Mouse (Mus musculus) heart, postnatal 0 days (tissue): Measurements from ENCODE around the gene Mcm6. TPM values are rescaled to one million over a fixed set of nuclear protein-coding genes. Genes with fewer than 3 reads are reported as not detected.

ENCODE experiments used
- ATAC-seq: fragments of 200-750 bp; cut with Nextera tagmentation; 2 replicates; pipeline ENCODE4 v1.8.0; 2017; ENCODE audit warnings: low read depth, moderate number of reproducible peaks, moderate library complexity; ENCODE audit not compliant: insufficient read depth
- DNase-seq: peaks from one replicate; pipeline ENCODE4 v3.0.0-alpha.2; 2016; ENCODE audit warnings: low spot score
- H3K27ac ChIP-seq: fragments of 300-500 bp; sonication (generic); 2 replicates; pipeline ENCODE4 v1.5.1; 2014; ENCODE audit warnings: low read depth, mild to moderate bottlenecking
- H3K27me3 ChIP-seq: fragments of 300-500 bp; sonication (generic); 2 replicates; pipeline ENCODE4 v1.6.1; 2014; ENCODE audit warnings: low read length, mixed read lengths; ENCODE audit not compliant: control insufficient read depth, insufficient read depth
- H3K36me3 ChIP-seq: fragments of 300-500 bp; sonication (generic); replicated peaks from 2 replicates; pipeline ENCODE4 v1.6.1; 2014; ENCODE audit warnings: low read length, mixed read lengths; ENCODE audit not compliant: control insufficient read depth, insufficient read depth
- H3K4me1 ChIP-seq: fragments of 300-500 bp; sonication (generic); 2 replicates; pipeline ENCODE4 v1.6.1; 2014; ENCODE audit warnings: antibody characterized with exemption; ENCODE audit not compliant: control insufficient read depth, insufficient read depth
- H3K4me2 ChIP-seq: fragments of 300-500 bp; sonication (generic); 2 replicates; pipeline ENCODE4 v1.6.1; 2014; ENCODE audit warnings: low read depth, mild to moderate bottlenecking, low read length, moderate library complexity
- H3K4me3 ChIP-seq: fragments of 300-500 bp; sonication (generic); 2 replicates; pipeline ENCODE4 v1.5.1; 2014; ENCODE audit warnings: low read depth, low read length
- H3K9ac ChIP-seq: fragments of 300-500 bp; sonication (generic); replicated peaks from 2 replicates; pipeline ENCODE4 v1.6.1; 2014; ENCODE audit warnings: low read depth, low read length, mixed read lengths
- H3K9me3 ChIP-seq: fragments of 300-500 bp; sonication (generic); replicated peaks from 2 replicates; pipeline ENCODE4 v1.6.1; 2016; ENCODE audit warnings: low read length; ENCODE audit not compliant: control insufficient read depth
- CTCF ChIP-seq: IDR thresholded peaks from 2 replicates; pipeline ENCODE4 v1.5.1; 2016; ENCODE audit warnings: antibody characterized with exemption, control low read depth, low read depth
- EP300 ChIP-seq: IDR thresholded peaks from 2 replicates; pipeline ENCODE4 v1.6.1; 2016; ENCODE audit warnings: antibody characterized with exemption, low read depth
- WGBS: fragments of 180-500 bp; shearing (Covaris S2); extraction: QIAGEN DNeasy Blood & Tissue Kit; methylation state at CpG from one replicate; pipeline ENCODE4 v1.1.7; 2014; 5-methylcytosine and 5-hydroxymethylcytosine counted together
- polyA plus RNA-seq: library from polyadenylated mRNA; unstranded; fragments of >200 nt; fragmentation: Nextera tagmentation; extraction: Ambion mirVana; gene quantifications from 2 replicates; pipeline ENCODE4 v1.2.1, GENCODE M21; 2015
- total RNA-seq: library from RNA; depleted of rRNA; stranded (reverse); fragments of >200 nt; gene quantifications from 2 replicates; pipeline ENCODE4 v1.2.3, GENCODE M21; 2014; ENCODE audit warnings: low replicate concordance

Mcm6 gene
- total and polyA plus RNA-seq, 2 experiments from 2014 or later = 39.6 to 85.4 TPM

GRCm38 (mm10) chr1:128309043-128309442 lies 50.4 kb downstream of the Mcm6 start:
- no peaks in the 10 kb centered on the region for H3K27me3 ChIP-seq
- TF ChIP-seq CTCF (no peak), EP300 (no peak)
- no peak for DNase-seq
- H3K4me1 ChIP-seq = no peaks in the 10 kb centered on the region
- ATAC-seq = no peak
- H3K27ac ChIP-seq = no peak overlapping the region
- no peak overlapping the region for H3K4me3 ChIP-seq
- no peaks in the 10 kb centered on the region for H3K36me3 ChIP-seq
- H3K9me3 ChIP-seq = no peaks in the 10 kb centered on the region
- WGBS = 70% methylated on average over 3 of the region's 3 CpGs
- no peak overlapping the region for H3K4me2 ChIP-seq
- no peak overlapping the region for H3K9ac ChIP-seq

DNA sequence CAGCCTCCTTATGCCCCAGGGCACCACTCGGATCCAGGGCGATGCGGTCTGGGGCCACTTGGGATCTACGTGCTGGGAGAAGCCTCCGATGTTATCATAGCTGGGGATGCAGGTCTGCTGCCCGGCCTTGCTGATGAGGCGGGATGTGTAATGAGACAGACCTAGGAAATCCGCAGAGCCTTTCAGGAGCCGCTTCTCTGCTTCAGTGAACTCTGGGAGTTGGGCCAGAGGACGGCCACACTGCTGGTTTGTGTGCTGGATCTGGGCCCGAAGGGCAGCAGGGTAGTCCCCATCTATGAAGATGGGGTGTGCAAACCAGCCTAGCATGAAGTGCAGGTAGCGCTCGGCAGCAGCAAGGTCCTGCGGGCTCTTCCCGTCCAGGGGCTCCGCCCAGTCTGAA lies 55.6 kb downstream of the Mcm6 start:
- 91% methylated on average over 16 of the region's 16 CpGs for WGBS
- no peaks in the 10 kb centered on the region for H3K36me3 ChIP-seq
- H3K4me3 ChIP-seq = no peak overlapping the region
- no peak overlapping the region for H3K9ac ChIP-seq
- ATAC-seq (no peak), DNase-seq (no peak)
- peaks cover 7% of the 10 kb centered on the region; the same call in 1 of the 2 replicates for H3K9me3 ChIP-seq
- H3K4me2 ChIP-seq = no peak overlapping the region
- H3K27me3 ChIP-seq = no peaks in the 10 kb centered on the region
- no peak overlapping the region for H3K27ac ChIP-seq
- TF ChIP-seq EP300 = no peak
- no peak for TF ChIP-seq CTCF
- no peaks in the 10 kb centered on the region for H3K4me1 ChIP-seq

- Histone ChIP-seq H3K9me3 (no peaks in the 10 kb centered on the region), H3K27ac (no peak overlapping the region), H3K4me3 (no peak overlapping the region), H3K27me3 (no peaks in the 10 kb centered on the region), H3K4me1 (no peaks in the 10 kb centered on the region), H3K9ac (no peak overlapping the region), H3K36me3 (no peaks in the 10 kb centered on the region), H3K4me2 (no peak overlapping the region)
- 77% methylated on average over 5 of the region's 5 CpGs for WGBS
- TF ChIP-seq EP300 (no peak), CTCF (no peak)
- DNase-seq = no peak
- ATAC-seq = no peak
Observed at GRCm38 (mm10) chr1:128295717-128296528, 63.5 kb downstream of the Mcm6 start.

- no peak for DNase-seq
- WGBS = 59% methylated on average over 8 of the region's 8 CpGs
- Histone ChIP-seq H3K4me2 (no peak overlapping the region), H3K4me3 (no peak overlapping the region), H3K27me3 (no peaks in the 10 kb centered on the region), H3K9ac (no peak overlapping the region), H3K4me1 (no peaks in the 10 kb centered on the region), H3K36me3 (no peaks in the 10 kb centered on the region), H3K9me3 (no peaks in the 10 kb centered on the region), H3K27ac (no peak overlapping the region)
- no peak for ATAC-seq
- no peak for TF ChIP-seq EP300
- TF ChIP-seq CTCF = no peak
Observed at GRCm38 (mm10) chr1:128295296-128295695, 64.2 kb downstream of the Mcm6 start.

- TF ChIP-seq EP300 = no peak
- no peak for TF ChIP-seq CTCF
- 74% methylated on average over 12 of the region's 12 CpGs for WGBS
- Histone ChIP-seq H3K4me2 (no peak overlapping the region), H3K9ac (no peak overlapping the region), H3K27ac (no peak overlapping the region), H3K9me3 (no peaks in the 10 kb centered on the region), H3K4me1 (no peaks in the 10 kb centered on the region), H3K4me3 (no peak overlapping the region), H3K36me3 (no peaks in the 10 kb centered on the region), H3K27me3 (no peaks in the 10 kb centered on the region)
- ATAC-seq (no peak), DNase-seq (no peak)
Observed at GRCm38 (mm10) chr1:128293524-128293923, 65.9 kb downstream of the Mcm6 start.

GRCm38 (mm10) chr1:128290295-128290694 lies 69.2 kb downstream of the Mcm6 start:
- H3K27ac ChIP-seq = no peak overlapping the region
- H3K4me2 ChIP-seq = no peak overlapping the region
- no peak for ATAC-seq
- no peaks in the 10 kb centered on the region for H3K27me3 ChIP-seq
- H3K4me3 ChIP-seq = no peak overlapping the region
- H3K36me3 ChIP-seq = no peaks in the 10 kb centered on the region
- no peak overlapping the region for H3K9ac ChIP-seq
- WGBS = 81% methylated on average over 5 of the region's 5 CpGs
- H3K4me1 ChIP-seq = no peaks in the 10 kb centered on the region
- DNase-seq = no peak
- TF ChIP-seq EP300 (no peak), CTCF (no peak)
- no peaks in the 10 kb centered on the region for H3K9me3 ChIP-seq
